Mouse (Mus musculus) heart, embryonic 11.5 days (tissue): ENCODE results near the gene Cd209g. TPM values are rescaled to one million over a fixed set of nuclear protein-coding genes. Genes with fewer than 3 reads are reported as not detected.

Experiments
- ATAC-seq: fragments of 200-750 bp; cut with Nextera tagmentation; replicated peaks from 2 replicates; pipeline ENCODE4 v1.8.0; 2017; ENCODE audit warnings: moderate library complexity; ENCODE audit not compliant: insufficient number of reproducible peaks, low FRiP score, low TSS enrichment
- H3K27ac ChIP-seq: fragments of 300-500 bp; sonication (generic); 2 replicates; pipeline ENCODE4 v1.5.1; 2014; ENCODE audit warnings: mild to moderate bottlenecking, low read depth, low read length
- H3K27me3 ChIP-seq: fragments of 300-500 bp; sonication (generic); 2 replicates; pipeline ENCODE4 v1.6.1; 2014; ENCODE audit warnings: mild to moderate bottlenecking, low read length, mixed read lengths; ENCODE audit not compliant: control insufficient read depth, insufficient read depth
- H3K36me3 ChIP-seq: fragments of 300-500 bp; sonication (generic); 2 replicates; pipeline ENCODE4 v1.6.1; 2014; ENCODE audit warnings: mild to moderate bottlenecking, low read length, moderate library complexity, mixed read lengths; ENCODE audit not compliant: control insufficient read depth, insufficient read depth
- H3K4me1 ChIP-seq: fragments of 300-500 bp; sonication (generic); 2 replicates; pipeline ENCODE4 v1.6.1; 2014; ENCODE audit warnings: low read length; ENCODE audit not compliant: control insufficient read depth, insufficient read depth
- H3K4me2 ChIP-seq: fragments of 300-500 bp; sonication (generic); 2 replicates; pipeline ENCODE4 v1.6.1; 2014; ENCODE audit warnings: mild to moderate bottlenecking, moderate library complexity
- H3K4me3 ChIP-seq: fragments of 300-500 bp; sonication (generic); 2 replicates; pipeline ENCODE4 v1.5.1; 2014; ENCODE audit warnings: low read depth, low read length
- H3K9ac ChIP-seq: fragments of 300-500 bp; sonication (generic); 2 replicates; pipeline ENCODE4 v1.6.1; 2014; ENCODE audit warnings: mild to moderate bottlenecking, low read depth, low read length, moderate library complexity
- H3K9me3 ChIP-seq: fragments of 300-500 bp; sonication (generic); replicated peaks from 2 replicates; pipeline ENCODE4 v1.6.1; 2016; ENCODE audit warnings: low read length; ENCODE audit not compliant: control insufficient read depth
- WGBS: fragments of 180-500 bp; shearing (Covaris S2); extraction: QIAGEN DNeasy Blood & Tissue Kit; methylation state at CpG from one replicate; pipeline ENCODE4 v1.1.7; 2014; ENCODE audit not compliant: insufficient replicate concordance; 5-methylcytosine and 5-hydroxymethylcytosine counted together
- polyA plus RNA-seq: library from polyadenylated mRNA; unstranded; fragments of >200 nt; fragmentation: Nextera tagmentation; extraction: Ambion mirVana; gene quantifications from 2 replicates; pipeline ENCODE4 v1.2.1, GENCODE M21; 2014

Cd209g gene
- polyA plus RNA-seq, 1 experiment from 2014 or later: not detected

- H3K4me2 ChIP-seq: no peak overlapping the region
- no peaks in the 10 kb centered on the region for H3K9me3 ChIP-seq
- H3K27me3 ChIP-seq: no peaks in the 10 kb centered on the region
- H3K9ac ChIP-seq: no peak overlapping the region
- H3K4me1 ChIP-seq: no peaks in the 10 kb centered on the region
- no peak overlapping the region for H3K27ac ChIP-seq
- no peak overlapping the region for H3K4me3 ChIP-seq
- 0 out of 2 replicates have a peak, but pooled peaks cover 3% of the 10 kb centered on the region for H3K36me3 ChIP-seq
- WGBS: 89% methylated on average over 2 of the region's 2 CpGs
- no peak for ATAC-seq
These were observed 52.3 kb downstream of the Cd209g start for GRCm38 (mm10) chr8:4186151-4186550.

Other genes with a start within 250 kb of the Cd209g start
- gene Cd209b, start 207.3 kb upstream of the Cd209g start, polyA plus RNA-seq: not detected in 2 replicates
- 0.23 and 0.62 TPM in 2 replicates for gene Cd209c, start 179.4 kb upstream of the Cd209g start, polyA plus RNA-seq
- gene Cd209f, start 28.3 kb upstream of the Cd209g start, polyA plus RNA-seq: not detected in 2 replicates
- 10.3 and 12.7 TPM in 2 replicates for gene Evi5l, start 32.5 kb downstream of the Cd209g start, polyA plus RNA-seq
- gene Prr36, start 83.4 kb downstream of the Cd209g start, polyA plus RNA-seq: 0.35 and 0.63 TPM in 2 replicates
- gene Lrrc8e, start 92.7 kb downstream of the Cd209g start, polyA plus RNA-seq: 0.06 TPM in 1 of 2 replicates, not detected in the other
- 12.5 and 14.4 TPM in 2 replicates for gene Map2k7, start 104.6 kb downstream of the Cd209g start, polyA plus RNA-seq
- 0.07 TPM in 1 of 2 replicates, not detected in the other for gene Gm49320, start 104.8 kb downstream of the Cd209g start, polyA plus RNA-seq
- 2.5 and 2.9 TPM in 2 replicates for gene Tgfbr3l, start 114.1 kb downstream of the Cd209g start, polyA plus RNA-seq
- 41.7 and 45.3 TPM in 2 replicates for gene Snapc2, start 119.0 kb downstream of the Cd209g start, polyA plus RNA-seq
- gene Ctxn1, start 125.2 kb downstream of the Cd209g start, polyA plus RNA-seq: 33.0 and 33.5 TPM in 2 replicates
- 76.9 and 79.6 TPM in 2 replicates for gene Timm44, start 141.8 kb downstream of the Cd209g start, polyA plus RNA-seq
- 13.4 and 14.2 TPM in 2 replicates for gene Ccl25, start 191.1 kb downstream of the Cd209g start, polyA plus RNA-seq
- gene Elavl1, start 191.3 kb downstream of the Cd209g start, polyA plus RNA-seq: 207 and 208 TPM in 2 replicates